Mouse (Mus musculus) ES-Bruce4 (cell line): ENCODE measurements around the gene Metap2.

Source experiments
- CTCF ChIP-seq: IDR thresholded peaks from one replicate; pipeline ENCODE4 v1.8.1; 2011; ENCODE audit warnings: low read depth, low read length
- EP300 ChIP-seq: IDR thresholded peaks from 2 replicates; pipeline ENCODE4 v1.6.1; 2011; ENCODE audit warnings: low read depth, low read length; ENCODE audit not compliant: insufficient read depth

GRCm38 (mm10) chr10:93930236-93930824, 33.4 kb upstream of the Metap2 start:
- TF ChIP-seq CTCF (no peak), EP300 (no peak)
